Mouse (Mus musculus) stomach, embryonic 14.5 days (tissue): ENCODE measurements around the gene Dnajc19. TPM values are rescaled to one million over a fixed set of nuclear protein-coding genes. Genes with fewer than 3 reads are reported as not detected.

Experiments
- ATAC-seq: fragments of 200-750 bp; cut with Nextera tagmentation; 2 replicates; pipeline ENCODE4 v1.8.0; 2017; ENCODE audit warnings: low read depth, moderate TSS enrichment; ENCODE audit not compliant: insufficient number of reproducible peaks, insufficient read depth, low FRiP score
- H3K27ac ChIP-seq: fragments of 300-500 bp; sonication (generic); 2 replicates; pipeline ENCODE4 v1.5.1; 2014; ENCODE audit warnings: mild to moderate bottlenecking, low read length, moderate library complexity, mixed read lengths
- H3K27me3 ChIP-seq: fragments of 300-500 bp; sonication (generic); 2 replicates; pipeline ENCODE4 v1.6.1; 2014; ENCODE audit warnings: low read length, control low read depth, mixed read lengths; ENCODE audit not compliant: control insufficient read depth, insufficient read depth
- H3K36me3 ChIP-seq: fragments of 300-500 bp; sonication (generic); 2 replicates; pipeline ENCODE4 v1.6.1; 2014; ENCODE audit warnings: mild to moderate bottlenecking, control low read depth, low read length, moderate library complexity, mixed read lengths; ENCODE audit not compliant: control insufficient read depth, insufficient read depth
- H3K4me1 ChIP-seq: fragments of 300-500 bp; sonication (generic); 2 replicates; pipeline ENCODE4 v1.6.1; 2014; ENCODE audit warnings: low read length, control low read depth, mixed read lengths; ENCODE audit not compliant: control insufficient read depth, insufficient read depth
- H3K4me2 ChIP-seq: fragments of 300-500 bp; sonication (generic); replicated peaks from 2 replicates; pipeline ENCODE4 v1.6.1; 2014; ENCODE audit warnings: low read depth, low read length, control low read depth
- H3K4me3 ChIP-seq: fragments of 300-500 bp; sonication (generic); 2 replicates; pipeline ENCODE4 v1.5.1; 2014; ENCODE audit warnings: low read depth, low read length, control low read depth
- H3K9ac ChIP-seq: fragments of 300-500 bp; sonication (generic); replicated peaks from 2 replicates; pipeline ENCODE4 v1.6.1; 2014; ENCODE audit warnings: low read depth, mild to moderate bottlenecking, control low read depth, low read length, moderate library complexity, mixed read lengths
- H3K9me3 ChIP-seq: fragments of 300-500 bp; sonication (generic); 2 replicates; pipeline ENCODE4 v1.6.1; 2016; ENCODE audit warnings: low read depth, low read length, control low read depth; ENCODE audit not compliant: control insufficient read depth
- WGBS: fragments of 180-500 bp; shearing (Covaris S2); extraction: QIAGEN DNeasy Blood & Tissue Kit; methylation state at CpG from one replicate; pipeline ENCODE4 v1.1.7; 2014; 5-methylcytosine and 5-hydroxymethylcytosine counted together
- polyA plus RNA-seq: library from polyadenylated mRNA; unstranded; fragments of >200 nt; fragmentation: Nextera tagmentation; extraction: Ambion mirVana; gene quantifications from 2 replicates; pipeline ENCODE4 v1.2.1, GENCODE M21; 2014

Gene Dnajc19
- polyA plus RNA-seq, 1 experiment from 2014 or later, result 163 TPM

- ATAC-seq, result no peak
- Histone ChIP-seq H3K27me3 (no peaks in the 10 kb centered on the region), H3K27ac (no peak overlapping the region), H3K9me3 (no peaks in the 10 kb centered on the region), H3K4me2 (no peak overlapping the region), H3K4me3 (no peak overlapping the region), H3K36me3 (peaks cover 43% of the 10 kb centered on the region), H3K9ac (no peak overlapping the region), H3K4me1 (no peaks in the 10 kb centered on the region)
- 86% methylated on average over 2 of the region's 2 CpGs for WGBS
Measured at GRCm38 (mm10) chr3:34062352-34062751, 18.8 kb downstream of the Dnajc19 start.

- H3K36me3 ChIP-seq, result peaks cover 9% of the 10 kb centered on the region; the same call in 1 of the 2 replicates
- no peaks in the 10 kb centered on the region for H3K9me3 ChIP-seq
- 86% methylated on average over 4 of the region's 4 CpGs for WGBS
- H3K27me3 ChIP-seq, result no peaks in the 10 kb centered on the region
- peaks cover 3% of the 10 kb centered on the region; the same call in 1 of the 2 replicates for H3K4me1 ChIP-seq
- no peak overlapping the region for H3K4me2 ChIP-seq
- ATAC-seq, result no peak
- H3K27ac ChIP-seq, result no peak overlapping the region
- H3K4me3 ChIP-seq, result no peak overlapping the region
- no peak overlapping the region for H3K9ac ChIP-seq
Measured at GRCm38 (mm10) chr3:34041990-34042389, 39.1 kb downstream of the Dnajc19 start.

- H3K4me1 ChIP-seq, result peaks cover 8% of the 10 kb centered on the region; the same call in 1 of the 2 replicates
- no peaks in the 10 kb centered on the region; the same call in 1 of the 2 replicates for H3K36me3 ChIP-seq
- ATAC-seq, result no peak
Measured at GRCm38 (mm10) chr3:34035706-34036105, 45.4 kb downstream of the Dnajc19 start.

GRCm38 (mm10) chr3:34034803-34035202 is 46.3 kb downstream of the Dnajc19 start:
- H3K36me3 ChIP-seq, result no peaks in the 10 kb centered on the region
- WGBS, result 67% methylated on average over 1 of the region's 1 CpGs
- no peak overlapping the region for H3K4me3 ChIP-seq
- H3K27ac ChIP-seq, result no peak overlapping the region
- H3K4me2 ChIP-seq, result no peak overlapping the region
- H3K27me3 ChIP-seq, result no peaks in the 10 kb centered on the region
- no peaks in the 10 kb centered on the region for H3K9me3 ChIP-seq
- peaks cover 8% of the 10 kb centered on the region; the same call in 1 of the 2 replicates for H3K4me1 ChIP-seq
- H3K9ac ChIP-seq, result no peak overlapping the region
- ATAC-seq, result no peak

More at GRCm38 (mm10) chr3:34035706-34036105, 45.4 kb downstream of the Dnajc19 start:
- 82% methylated on average over 3 of the region's 3 CpGs for WGBS
- no peak overlapping the region for H3K4me3 ChIP-seq
- no peak overlapping the region for H3K9ac ChIP-seq
- H3K27me3 ChIP-seq, result no peaks in the 10 kb centered on the region
- no peak overlapping the region for H3K4me2 ChIP-seq
- H3K27ac ChIP-seq, result no peak overlapping the region
- H3K9me3 ChIP-seq, result no peaks in the 10 kb centered on the region

- no peak overlapping the region for H3K27ac ChIP-seq
- ATAC-seq, result no peak
- WGBS, result 77% methylated on average over 3 of the region's 3 CpGs
Measured at GRCm38 (mm10) chr3:34033720-34034364, 47.3 kb downstream of the Dnajc19 start.

GRCm38 (mm10) chr3:34030601-34031000 is 50.5 kb downstream of the Dnajc19 start:
- H3K4me3 ChIP-seq, result no peak overlapping the region
- H3K9ac ChIP-seq, result no peak overlapping the region
- H3K27me3 ChIP-seq, result no peaks in the 10 kb centered on the region
- no peaks in the 10 kb centered on the region for H3K9me3 ChIP-seq
- no peaks in the 10 kb centered on the region for H3K36me3 ChIP-seq
- ATAC-seq, result no peak
- H3K4me1 ChIP-seq, result 0 out of 2 replicates have a peak, but pooled peaks cover 5% of the 10 kb centered on the region
- H3K4me2 ChIP-seq, result no peak overlapping the region
- WGBS, result 71% methylated on average over 3 of the region's 3 CpGs
- no peak overlapping the region for H3K27ac ChIP-seq

More at GRCm38 (mm10) chr3:34033720-34034364, 47.3 kb downstream of the Dnajc19 start:
- no peak overlapping the region for H3K4me3 ChIP-seq
- H3K27me3 ChIP-seq, result no peaks in the 10 kb centered on the region
- H3K36me3 ChIP-seq, result no peaks in the 10 kb centered on the region
- H3K9me3 ChIP-seq, result no peaks in the 10 kb centered on the region
- no peak overlapping the region for H3K9ac ChIP-seq
- H3K4me2 ChIP-seq, result no peak overlapping the region
- H3K4me1 ChIP-seq, result peaks cover 8% of the 10 kb centered on the region; the same call in 1 of the 2 replicates

GRCm38 (mm10) chr3:34028935-34029334 is 52.2 kb downstream of the Dnajc19 start:
- H3K9ac ChIP-seq, result no peak overlapping the region
- ATAC-seq, result no peak
- H3K4me1 ChIP-seq, result 0 out of 2 replicates have a peak, but pooled peaks cover under 1% of the 10 kb centered on the region
- H3K4me2 ChIP-seq, result no peak overlapping the region
- no peaks in the 10 kb centered on the region for H3K36me3 ChIP-seq
- H3K4me3 ChIP-seq, result no peak overlapping the region
- H3K9me3 ChIP-seq, result no peaks in the 10 kb centered on the region
- no peaks in the 10 kb centered on the region for H3K27me3 ChIP-seq
- no peak overlapping the region for H3K27ac ChIP-seq

- Histone ChIP-seq H3K4me2 (peak overlapping the region; percentile 64), H3K9ac (0 out of 2 replicates have a peak overlapping the region, but pooled peaks have one; percentile 97), H3K9me3 (no peaks in the 10 kb centered on the region), H3K4me3 (peak overlapping the region; percentile 94), H3K4me1 (peaks cover 7% of the 10 kb centered on the region; the same call in 1 of the 2 replicates), H3K27me3 (no peaks in the 10 kb centered on the region), H3K27ac (no peak overlapping the region), H3K36me3 (no peaks in the 10 kb centered on the region)
- 59% methylated on average over 4 of the region's 4 CpGs for WGBS
- no peak for ATAC-seq
Measured at GRCm38 (mm10) chr3:34021259-34021828, 59.8 kb downstream of the Dnajc19 start.
